Mouse (Mus musculus) myocyte (in vitro differentiated cells): ENCODE data around the gene Rad51b.

Experiments used
- CEBPB ChIP-seq: IDR thresholded peaks from 2 replicates; pipeline ENCODE4 v1.6.1; 2011; ENCODE audit warnings: mild to moderate bottlenecking, moderate library complexity; ENCODE audit not compliant: poor library complexity, insufficient read depth, severe bottlenecking
- E2F4 ChIP-seq: IDR thresholded peaks from one replicate; pipeline ENCODE4 v1.6.1; 2011; ENCODE audit warnings: mild to moderate bottlenecking, control low read depth, moderate library complexity; ENCODE audit not compliant: insufficient read depth
- MAX ChIP-seq: IDR thresholded peaks from one replicate; pipeline ENCODE4 v1.6.1; 2011; ENCODE audit warnings: low read depth, mild to moderate bottlenecking, control low read depth
- POLR2A ChIP-seq: IDR thresholded peaks from one replicate; pipeline ENCODE4 v1.6.1; 2011; ENCODE audit warnings: low read depth, mild to moderate bottlenecking, control low read depth, moderate library complexity; ENCODE audit not compliant: insufficient read length
- TCF3 ChIP-seq: IDR thresholded peaks from one replicate; pipeline ENCODE4 v1.6.1; 2011; ENCODE audit warnings: low read depth, control low read depth; ENCODE audit not compliant: insufficient read length
- USF1 ChIP-seq: IDR thresholded peaks from one replicate; pipeline ENCODE4 v1.6.1; 2011; ENCODE audit warnings: low read depth, mild to moderate bottlenecking, control low read depth, moderate library complexity

DNA sequence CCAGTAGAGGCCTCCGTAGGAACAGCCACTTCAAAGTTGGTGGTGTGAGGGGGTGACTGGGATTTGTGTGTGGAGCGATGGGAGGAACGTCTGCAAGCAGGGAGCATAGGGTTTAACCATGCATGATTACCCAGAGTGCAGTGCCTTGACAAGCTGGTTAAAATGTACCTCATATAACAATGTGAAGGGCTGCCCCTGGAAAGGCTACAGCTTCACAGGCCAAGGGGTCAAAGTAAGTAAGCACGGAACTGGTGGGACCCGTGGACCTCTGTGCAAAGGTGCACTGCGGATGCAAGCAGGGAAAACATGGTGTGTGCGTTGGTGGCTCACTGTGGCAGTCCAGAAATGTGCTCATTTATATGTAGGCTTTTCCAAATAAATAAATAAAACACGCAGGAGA is 392.2 kb downstream of the Rad51b start:
- TF ChIP-seq MAX (no peak), USF1 (no peak), POLR2A (no peak), E2F4 (no peak), TCF3 (no peak), CEBPB (no peak)
